Mouse (Mus musculus) right cerebral cortex, postnatal 14 days (tissue): Measurements from ENCODE around the gene Lrfn1.
"Not testable (repeated sequence)": the region's sequence is repeated elsewhere in the genome, so short reads cannot be mapped to it uniquely, and the experiment has no call there.

Experiments used
- DNase-seq: peaks from one replicate; pipeline ENCODE4 v3.0.0; 2022

Gene Lrfn1

DNA sequence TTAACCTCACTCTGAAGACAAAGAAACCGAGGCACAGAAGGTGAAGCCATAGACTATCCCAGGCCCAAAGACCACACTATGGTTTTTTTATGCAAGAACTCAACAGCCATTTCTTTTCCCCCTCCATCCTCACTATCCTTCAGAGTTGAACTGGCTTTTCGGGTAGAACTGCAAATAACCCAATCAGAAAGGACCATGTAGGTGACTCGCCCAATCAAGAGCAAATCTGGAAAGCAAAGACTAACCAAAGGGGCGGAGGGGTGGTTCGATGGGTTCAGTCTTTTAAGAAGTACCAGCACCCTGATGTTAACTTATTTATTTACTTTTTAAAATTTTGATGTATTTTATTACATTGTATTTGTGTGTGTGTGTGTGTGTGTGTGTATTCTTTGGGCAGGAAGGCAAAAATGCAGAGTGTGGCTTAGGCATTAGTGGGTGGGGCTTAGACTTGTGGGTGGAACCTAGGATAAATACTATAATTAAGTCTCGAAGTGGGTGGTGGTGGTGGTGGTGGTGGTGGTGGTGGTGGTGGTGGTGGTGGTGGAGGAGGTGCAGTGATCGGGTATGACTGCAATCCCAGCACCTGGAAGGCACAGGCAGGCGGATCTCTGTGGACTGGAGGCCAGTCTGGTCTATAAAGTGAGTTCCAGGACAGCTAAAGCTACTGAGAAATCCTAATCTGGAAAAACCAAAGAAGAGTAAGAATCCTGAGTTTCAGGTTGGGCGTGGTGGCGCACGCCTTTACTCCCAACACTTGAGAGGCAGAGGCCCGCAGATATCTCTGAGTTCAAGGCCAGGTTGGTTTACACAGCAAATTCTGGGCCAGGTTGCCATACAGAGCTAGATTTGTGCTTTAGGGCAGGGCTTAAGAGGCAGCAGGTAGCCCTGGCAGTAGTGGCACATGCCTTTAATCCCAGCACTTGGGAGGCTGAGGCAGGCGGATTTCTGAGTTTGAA, 3.6 kb upstream of the Lrfn1 start:
- DNase-seq, result no peak

DNA sequence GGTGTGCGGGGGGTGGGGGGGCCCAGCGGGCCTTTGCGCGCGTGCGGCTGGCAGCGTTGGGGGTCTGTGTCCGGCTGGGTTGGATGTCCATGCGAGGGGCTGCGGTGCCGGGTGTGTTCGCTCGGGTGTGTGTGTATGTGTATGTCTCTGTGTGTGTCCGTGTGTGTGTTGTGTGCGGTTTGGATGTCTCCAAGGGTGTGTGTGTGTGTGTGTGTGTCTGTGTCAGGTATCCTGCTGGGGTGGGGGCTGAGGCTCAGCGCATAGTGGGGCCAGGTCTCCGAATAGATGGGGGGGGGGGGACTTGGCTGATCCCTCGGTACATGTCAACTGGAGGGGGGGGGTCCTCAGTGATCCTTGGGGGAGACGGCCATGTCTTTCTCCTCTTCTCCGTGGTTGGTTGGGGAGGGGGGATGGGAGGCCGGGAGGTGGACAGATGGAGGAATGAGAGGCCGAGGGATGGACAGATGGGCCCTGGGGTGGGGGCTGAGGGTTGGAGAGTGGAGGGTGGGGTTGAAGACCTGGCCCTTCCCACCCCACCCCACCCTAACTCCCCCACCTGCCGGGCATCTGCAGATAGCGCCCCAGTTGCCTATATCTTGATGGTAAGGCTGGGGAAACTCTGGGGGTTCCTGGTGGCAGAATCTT, 703 bp downstream of the Lrfn1 start:
- no peak for DNase-seq

DNA sequence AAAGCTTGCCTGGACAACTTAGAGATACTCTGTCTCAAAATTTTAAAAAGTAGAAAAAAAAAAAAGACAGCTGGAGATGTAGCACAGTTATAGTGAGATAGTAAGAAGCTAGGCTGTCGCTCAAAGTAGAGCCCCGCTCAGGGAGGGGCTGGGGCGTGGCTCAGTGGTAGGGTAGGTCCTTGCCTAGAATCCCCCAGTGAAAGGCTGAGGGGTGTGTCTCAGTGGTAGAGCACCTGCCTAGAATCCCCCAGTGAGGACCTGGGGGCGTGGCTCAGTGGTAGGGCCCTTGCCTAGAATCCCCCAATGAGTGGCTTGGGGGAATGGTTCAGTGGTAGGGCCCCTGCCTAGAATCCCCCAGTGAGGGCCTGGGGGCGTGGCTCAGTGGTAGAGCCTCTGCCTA, 8.6 kb downstream of the Lrfn1 start:
- DNase-seq, result no peak

DNA sequence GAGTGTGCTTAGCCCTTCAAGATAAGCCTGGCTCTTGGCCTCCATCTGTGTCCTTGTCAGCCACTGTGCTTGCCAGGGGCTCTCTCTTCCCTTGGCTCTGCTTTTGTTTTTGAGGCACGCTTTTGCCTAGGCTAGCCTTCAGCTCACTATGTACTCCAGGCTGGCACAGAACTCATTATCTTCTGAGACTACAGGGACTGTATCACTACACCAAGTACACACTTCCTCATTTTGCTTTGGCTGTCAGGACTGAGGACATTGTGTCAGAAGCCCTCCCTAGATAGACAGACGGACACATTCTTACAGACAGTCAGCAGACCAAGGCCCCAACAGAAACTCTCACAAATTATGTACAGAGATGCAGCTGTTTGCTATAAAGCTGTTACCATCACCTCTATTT, 11.0 kb downstream of the Lrfn1 start:
- no peak for DNase-seq

DNA sequence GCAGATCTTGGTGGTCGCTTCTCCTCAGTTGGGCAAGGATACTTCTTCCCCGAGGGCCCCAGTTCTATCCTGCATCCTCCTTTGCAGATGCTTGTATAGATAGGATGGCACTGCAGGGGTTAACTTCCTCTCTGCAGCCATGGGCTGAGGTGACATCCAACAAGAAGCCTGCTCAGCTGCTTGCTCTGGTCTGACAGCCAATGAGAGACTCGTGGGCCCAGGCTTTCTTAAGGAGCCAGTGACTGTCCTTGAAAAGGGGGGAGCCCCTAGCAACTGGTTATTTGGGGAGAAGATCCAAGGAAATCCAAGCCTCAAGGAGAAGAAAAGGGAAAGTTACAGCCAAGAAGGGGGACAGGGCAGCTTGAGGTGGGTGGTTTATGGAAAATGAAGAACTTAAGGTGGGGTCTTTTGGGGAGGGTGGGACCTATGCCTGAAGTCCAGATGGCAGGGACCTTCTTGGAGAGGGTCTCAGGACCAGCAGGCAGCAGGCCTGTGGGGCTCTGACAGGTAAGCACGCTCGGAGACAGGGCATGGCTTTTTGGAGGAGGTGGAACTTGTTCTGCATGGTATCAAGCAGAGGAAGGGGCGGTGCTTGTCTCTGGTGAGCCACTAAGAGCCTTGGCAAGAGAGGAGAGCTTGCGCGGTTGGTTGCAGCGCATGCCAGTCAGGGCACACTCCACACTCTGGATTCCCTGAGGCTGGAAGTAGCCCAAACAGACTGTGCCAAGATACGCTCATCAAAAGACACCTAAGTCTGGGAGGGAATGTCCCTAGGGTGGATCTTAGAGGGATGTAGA, 12.8 kb downstream of the Lrfn1 start:
- DNase-seq, result peak; percentile 91

DNA sequence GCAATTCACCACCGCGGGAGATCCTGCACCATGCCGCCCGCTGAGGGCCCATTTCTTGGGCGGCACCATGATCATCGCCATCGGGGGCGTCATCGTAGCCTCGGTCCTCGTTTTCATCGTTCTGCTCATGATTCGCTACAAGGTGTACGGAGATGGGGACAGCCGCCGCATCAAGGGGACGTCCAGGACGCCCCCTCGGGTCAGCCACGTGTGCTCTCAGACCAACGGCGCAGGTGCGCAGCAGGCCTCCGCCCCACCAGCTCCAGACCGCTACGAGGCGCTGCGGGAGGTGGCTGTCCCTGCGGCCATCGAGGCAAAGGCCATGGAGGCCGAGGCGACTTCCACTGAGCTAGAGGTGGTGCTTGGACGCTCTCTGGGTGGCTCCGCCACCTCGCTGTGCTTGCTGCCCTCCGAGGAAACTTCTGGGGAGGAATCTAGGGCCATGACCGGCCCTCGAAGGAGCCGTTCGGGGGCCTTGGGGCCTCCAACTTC, 15.0 kb downstream of the Lrfn1 start:
- no peak for DNase-seq

DNA sequence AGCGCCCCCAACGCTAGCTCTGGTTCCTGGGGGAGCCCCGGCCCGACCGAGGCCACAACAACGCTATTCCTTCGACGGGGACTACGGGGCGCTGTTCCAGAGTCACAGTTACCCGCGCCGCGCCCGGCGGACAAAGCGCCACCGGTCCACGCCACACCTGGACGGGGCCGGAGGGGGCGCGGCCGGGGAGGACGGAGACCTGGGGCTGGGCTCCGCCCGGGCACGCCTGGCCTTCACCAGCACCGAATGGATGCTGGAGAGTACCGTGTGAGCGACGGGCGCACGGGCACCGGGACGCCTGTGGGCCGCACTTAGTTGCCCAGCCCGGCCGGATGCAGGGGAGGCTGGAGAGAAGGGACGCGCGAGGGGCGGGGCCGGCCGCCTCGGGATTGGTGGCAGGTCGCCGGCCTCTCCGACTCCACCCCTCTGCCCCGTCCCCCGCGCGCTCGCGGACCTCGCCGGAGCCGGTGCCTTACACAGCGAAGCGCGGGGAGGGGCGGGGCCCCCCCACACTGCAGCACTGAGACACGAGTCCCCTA, 15.5 kb downstream of the Lrfn1 start:
- DNase-seq, result peak; percentile 19

DNA sequence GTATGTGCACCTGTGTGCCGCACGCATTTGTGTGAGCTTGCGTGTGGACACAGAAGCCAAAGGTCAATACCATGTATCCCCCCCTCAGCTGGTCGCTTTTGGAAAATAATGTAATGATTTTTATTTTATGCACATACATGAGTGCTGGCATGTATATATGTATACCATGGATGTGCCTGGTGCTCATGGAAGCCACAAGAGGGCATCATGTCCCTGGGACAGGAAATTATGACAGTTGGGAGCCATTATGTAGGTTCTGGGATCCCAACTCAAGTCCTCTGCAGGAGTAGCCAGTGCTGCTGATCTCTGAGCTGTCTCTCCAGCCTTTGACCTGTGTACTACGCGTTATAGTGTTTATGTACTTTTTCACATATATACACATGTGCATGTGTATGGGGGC, 24.4 kb downstream of the Lrfn1 start:
- no peak for DNase-seq

DNA sequence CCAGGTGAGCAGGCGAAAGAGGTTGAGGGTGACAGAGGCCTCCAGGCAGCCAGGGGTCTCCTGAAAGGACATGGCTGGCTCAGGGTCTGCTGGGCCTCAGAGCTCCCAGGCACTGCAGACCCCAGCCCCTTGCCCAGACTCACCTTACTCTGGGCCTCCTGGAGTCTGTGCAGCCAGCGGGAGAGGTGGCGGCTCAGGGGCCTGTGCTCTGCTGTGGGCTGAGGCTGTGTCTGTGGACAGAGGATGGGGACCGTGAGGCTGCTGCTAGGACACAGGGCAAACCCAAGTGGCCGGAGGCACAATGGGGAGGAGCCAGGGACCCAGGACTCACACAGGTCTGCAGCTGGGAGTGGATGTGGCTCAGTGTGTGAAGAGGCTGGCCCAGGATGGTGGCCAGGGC, 25.6 kb downstream of the Lrfn1 start:
- no peak for DNase-seq

DNA sequence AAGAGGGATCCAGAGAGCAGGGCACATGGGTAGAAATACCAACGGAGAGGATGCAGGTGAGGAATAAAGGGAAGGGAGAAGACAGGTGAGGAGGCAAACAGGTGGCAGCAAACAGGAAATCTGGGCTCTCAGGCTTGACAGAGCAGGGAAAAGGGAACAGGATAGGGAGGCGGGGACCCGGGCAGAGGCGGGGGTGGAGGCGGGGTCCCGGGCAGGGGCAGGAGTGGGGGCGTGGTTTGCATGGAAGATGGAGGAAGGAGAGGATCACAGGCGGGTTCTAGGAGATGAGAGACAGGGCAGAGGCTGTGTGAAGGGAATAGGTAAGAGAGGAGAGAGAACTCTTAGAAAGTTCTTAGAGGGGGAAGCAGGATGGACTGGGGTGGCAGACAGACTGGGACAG, 27.1 kb downstream of the Lrfn1 start:
- DNase-seq, result no peak

DNA sequence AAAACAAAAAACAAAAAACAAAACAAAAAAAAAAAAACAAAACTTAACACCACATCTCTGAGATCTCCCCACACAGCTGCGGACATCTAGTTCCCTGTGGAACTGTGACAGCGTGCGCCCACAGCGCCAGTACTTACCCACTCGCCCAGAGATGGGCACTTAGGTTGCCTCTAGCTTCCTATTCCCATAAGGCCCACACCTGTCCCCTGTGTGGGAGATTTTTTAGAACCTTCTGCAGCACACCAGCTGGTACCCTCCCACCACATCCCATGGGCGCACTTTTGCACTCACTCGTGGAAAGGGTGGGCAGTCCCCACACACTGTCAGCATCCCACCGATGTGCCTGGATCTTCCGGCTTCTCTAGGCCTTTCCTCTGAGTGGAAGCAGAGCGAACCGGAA, 31.1 kb downstream of the Lrfn1 start:
- DNase-seq, result no peak

DNA sequence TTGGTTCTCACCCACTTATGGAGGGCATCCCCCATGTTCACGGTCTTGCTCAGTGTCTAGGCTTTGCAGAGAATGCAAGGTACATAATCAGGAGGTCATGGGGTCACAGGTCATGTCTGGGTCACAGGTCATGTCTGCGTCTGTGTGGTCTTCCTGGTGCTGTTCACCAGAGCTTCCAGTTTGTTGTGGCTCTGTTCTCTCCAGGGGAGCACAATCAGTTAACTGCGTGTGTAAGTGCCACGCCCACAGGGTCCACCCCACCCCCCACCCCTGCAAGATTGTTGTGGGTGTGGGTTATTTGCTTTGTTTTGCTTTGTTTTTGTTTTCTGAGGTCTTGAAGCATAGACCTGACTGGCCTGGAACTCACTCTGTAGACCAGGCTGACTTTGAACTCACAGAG, 32.4 kb downstream of the Lrfn1 start:
- no peak for DNase-seq

DNA sequence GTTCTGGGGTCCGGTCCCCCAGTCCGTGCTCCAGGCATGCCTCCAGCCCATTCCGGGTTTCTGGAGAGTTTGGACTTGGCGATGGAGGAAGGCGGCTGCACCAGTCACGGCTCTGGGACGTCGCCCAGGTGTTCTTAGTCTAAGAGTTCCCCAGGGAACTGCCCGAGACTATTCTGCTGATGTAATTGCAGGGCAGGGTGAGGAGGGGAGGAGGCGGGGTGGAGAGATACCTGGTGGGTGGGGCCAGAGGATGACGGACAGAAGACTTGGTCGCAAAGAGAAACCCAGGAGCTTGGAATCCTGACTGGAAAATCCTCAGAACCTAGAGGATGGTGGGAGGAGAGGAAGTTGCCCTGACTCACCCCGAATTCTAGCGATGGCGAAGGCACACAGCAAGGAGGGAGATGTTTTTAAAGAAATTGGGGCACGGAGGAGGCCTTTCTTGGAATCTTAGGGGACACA, 36.3 kb downstream of the Lrfn1 start:
- peak; percentile 28 for DNase-seq

DNA sequence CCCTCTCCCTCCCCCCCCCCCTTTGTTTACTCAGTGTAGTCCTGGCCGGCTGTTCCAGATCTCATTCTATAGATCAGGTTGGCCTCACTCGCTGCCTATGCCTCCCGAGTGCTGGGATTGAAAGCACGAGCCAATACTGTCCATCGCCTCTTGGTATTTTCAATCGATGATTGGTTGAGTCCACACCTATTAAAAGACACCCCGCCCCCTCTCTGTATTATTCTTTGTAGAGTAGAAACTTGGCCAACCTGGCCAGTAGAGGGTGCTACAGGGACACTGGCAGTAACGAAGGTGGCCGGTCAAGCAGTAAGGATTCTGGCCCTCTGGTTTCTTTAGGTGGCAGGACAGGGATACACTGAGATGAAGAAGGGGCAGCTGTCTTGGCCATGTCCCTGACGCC, 38.6 kb downstream of the Lrfn1 start:
- peak; percentile 19 for DNase-seq

DNA sequence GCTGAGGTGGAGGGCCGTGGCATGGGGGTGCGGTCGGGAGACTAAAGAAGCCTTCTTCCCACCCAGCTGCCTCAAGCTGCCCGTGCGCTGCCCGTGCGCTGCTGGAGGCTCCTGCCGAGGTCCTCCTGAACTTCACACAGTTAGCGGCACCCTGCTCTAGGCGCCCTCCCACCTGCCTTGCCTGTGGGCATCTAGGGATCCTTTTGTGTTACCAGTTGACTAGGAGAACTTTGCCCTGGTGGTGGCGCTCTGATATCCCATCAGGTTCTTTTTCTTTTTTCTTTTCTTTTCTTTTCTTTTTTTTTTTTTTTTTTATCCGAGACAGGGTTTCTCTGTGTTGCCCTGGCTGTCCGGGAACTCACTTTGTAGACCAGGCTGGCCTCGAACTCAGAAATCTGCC, 39.1 kb downstream of the Lrfn1 start:
- DNase-seq, result no peak

DNA sequence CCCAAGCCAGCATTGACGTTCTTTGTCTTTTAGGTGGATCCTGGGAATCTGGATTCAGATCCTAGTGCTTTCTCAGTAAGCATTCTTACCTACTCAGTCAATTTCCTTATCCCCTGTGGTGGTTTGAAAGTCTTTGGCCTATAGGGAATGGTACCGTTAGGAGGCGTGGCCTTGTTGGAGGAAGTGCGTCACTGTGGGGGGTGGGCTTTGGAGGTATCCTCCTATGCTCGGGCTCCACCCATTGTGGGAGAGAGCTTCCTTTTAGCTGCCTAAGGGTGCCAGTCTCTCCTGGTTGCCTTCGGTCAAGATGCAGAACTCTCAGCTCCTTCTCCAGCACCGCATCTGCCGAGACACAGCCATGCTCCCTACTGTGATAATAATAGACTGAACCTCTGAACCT, 40.5 kb downstream of the Lrfn1 start:
- no peak for DNase-seq

DNA sequence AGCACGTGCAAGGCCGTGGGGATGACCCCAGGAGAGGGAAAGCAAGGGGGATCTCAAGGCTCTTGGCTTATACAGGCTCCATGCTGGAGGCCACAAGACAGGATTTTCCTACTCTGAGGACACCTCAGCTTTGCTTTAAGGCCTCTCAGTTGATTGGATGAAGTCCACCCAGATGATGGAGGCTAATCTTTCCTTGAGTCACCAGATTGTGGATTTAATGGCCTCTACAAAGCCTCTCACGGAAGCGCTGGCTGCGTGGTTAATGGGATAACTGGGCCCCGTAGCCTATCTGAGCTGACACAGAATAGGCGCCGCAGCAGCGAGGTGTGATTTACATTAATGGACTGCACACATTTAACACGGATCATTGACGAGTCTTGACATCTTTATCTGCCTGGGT, 43.6 kb downstream of the Lrfn1 start:
- DNase-seq, result no peak

DNA sequence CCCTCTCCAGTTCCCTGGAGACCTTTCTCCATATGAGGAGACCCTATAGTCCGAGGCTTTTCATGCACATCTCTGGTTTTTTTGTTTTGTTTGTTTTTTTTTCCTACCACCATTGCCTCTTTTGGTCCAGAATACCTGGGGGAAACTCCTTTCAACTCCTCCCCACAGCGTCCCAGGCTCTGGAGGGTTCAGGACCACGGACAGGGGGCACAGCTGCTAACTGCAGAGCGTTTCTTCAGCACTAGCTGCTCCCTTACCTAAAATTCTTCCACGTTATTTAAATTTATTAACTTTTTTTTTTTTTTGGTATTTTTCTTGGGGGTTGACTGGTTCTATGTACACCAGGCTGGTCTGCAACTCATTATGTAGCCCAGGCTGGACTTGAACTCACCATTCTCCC, 53.8 kb downstream of the Lrfn1 start:
- no peak for DNase-seq

DNA sequence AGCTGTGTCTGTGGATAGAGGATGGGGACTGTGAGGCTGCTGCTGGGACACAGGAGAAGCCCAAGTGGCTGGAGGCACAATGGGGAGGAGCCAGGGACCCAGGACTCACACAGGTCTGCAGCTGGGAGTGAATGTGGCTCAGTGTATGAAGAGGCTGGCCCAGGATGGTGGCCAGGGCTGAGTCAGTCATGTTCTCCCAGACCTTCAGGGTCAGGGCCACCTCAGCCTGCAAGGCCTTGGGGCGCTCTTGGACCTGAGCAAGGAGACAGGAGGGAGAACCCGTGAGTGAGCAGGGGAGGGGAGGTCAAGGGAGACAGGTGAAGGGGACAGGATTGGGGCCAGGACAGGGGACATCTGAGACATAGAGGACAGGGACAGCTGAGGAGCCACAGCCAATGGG, 57.3 kb downstream of the Lrfn1 start:
- DNase-seq, result not testable (repeated sequence)

DNA sequence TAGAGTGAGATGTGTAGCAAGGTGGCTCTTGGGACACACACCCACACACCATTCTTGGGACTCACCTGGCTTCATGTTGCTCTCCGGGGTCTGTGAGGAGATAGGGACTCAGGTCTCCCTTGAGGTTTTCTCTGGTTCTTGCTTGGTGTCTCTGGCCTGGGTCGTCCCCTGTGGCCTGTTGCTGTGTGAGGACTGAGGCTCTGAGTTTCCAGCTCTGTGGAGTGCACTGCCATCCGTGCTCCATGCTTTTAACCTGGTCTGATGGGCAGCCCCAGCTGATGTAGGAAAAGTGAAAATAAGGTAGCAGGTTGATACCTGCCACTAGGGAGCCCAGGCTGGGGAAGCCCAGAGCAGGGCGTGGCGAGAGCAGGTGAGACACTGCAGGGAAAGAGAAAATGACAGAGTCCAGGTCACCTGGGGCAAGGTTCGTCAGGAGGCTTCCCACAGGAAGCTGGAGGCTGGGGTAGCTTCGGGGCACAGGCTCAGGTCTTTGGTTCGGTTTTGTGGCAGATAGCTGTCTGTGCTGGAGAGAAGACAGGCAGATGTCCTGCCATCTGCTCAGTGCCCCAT, 58.7 kb downstream of the Lrfn1 start, which contains the start of gene Ifnl2:
Gene Ifnl2 (minus strand): TSS at position 51 of the 570 bp plus-strand sequence.
- DNase-seq, result not testable (repeated sequence)

DNA sequence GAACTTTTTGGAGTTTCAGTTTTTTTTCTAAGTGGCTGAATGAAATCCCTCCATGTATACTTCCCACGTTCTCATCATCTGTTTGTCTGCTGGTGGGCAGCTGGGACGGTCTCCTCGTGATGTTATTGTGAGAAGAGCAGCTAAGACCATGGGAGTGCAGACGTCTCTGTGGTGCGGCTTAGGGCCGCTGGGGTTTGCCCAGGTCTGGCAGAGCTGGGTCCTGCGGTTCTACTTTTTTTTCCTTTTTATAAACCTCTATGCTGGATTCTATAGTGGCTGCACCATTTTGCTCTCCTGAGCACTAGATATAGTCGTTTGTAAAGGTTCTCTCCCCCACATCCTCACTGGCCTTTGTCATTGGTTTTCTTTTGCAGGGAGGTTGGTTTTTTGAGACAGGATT, 59.7 kb downstream of the Lrfn1 start:
- no peak for DNase-seq
